Mouse (Mus musculus) splenic B cell, adult 2 months (primary cell): ENCODE data around the gene Mtmr4.
A peak's percentile ranks its signal among the peaks of the same experiment; 100 is the strongest.

ENCODE experiments used
- DNase-seq: peaks from one replicate; pipeline ENCODE4 v3.0.0-alpha.2; 2011; ENCODE audit warnings: low read depth, low spot score
- H3K27me3 ChIP-seq: 2 replicates; pipeline ENCODE4 v1.6.1; 2012; ENCODE audit warnings: mild to moderate bottlenecking, low read length, moderate library complexity, mixed read lengths; ENCODE audit not compliant: control insufficient read depth, poor library complexity, insufficient read depth, severe bottlenecking
- H3K36me3 ChIP-seq: 2 replicates; pipeline ENCODE4 v1.6.1; 2012; ENCODE audit warnings: mild to moderate bottlenecking, low read length, moderate library complexity, mixed read lengths; ENCODE audit not compliant: control insufficient read depth, poor library complexity, insufficient read depth, severe bottlenecking

The Mtmr4 gene

GRCm38 (mm10) chr11:87616790-87617474 is 25.0 kb downstream of the Mtmr4 start, which contains the start of gene Hsf5:
Hsf5 (plus strand) TSS chr11:87617164.
- no peak for DNase-seq
- Histone ChIP-seq H3K36me3 (peaks cover 38% of the 10 kb centered on the region), H3K27me3 (no peaks in the 10 kb centered on the region)

GRCm38 (mm10) chr11:87617606-87618005 is 25.6 kb downstream of the Mtmr4 start:
- no peaks in the 10 kb centered on the region for H3K27me3 ChIP-seq
- no peak for DNase-seq
- H3K36me3 ChIP-seq, result peaks cover 36% of the 10 kb centered on the region

GRCm38 (mm10) chr11:87623160-87623559 is 31.2 kb downstream of the Mtmr4 start:
- Histone ChIP-seq H3K36me3 (peaks cover 7% of the 10 kb centered on the region; the same call in 1 of the 2 replicates), H3K27me3 (no peaks in the 10 kb centered on the region)
- DNase-seq, result no peak

GRCm38 (mm10) chr11:87629859-87630258 is 37.9 kb downstream of the Mtmr4 start:
- DNase-seq, result peak; percentile 72
- Histone ChIP-seq H3K36me3 (no peaks in the 10 kb centered on the region), H3K27me3 (no peaks in the 10 kb centered on the region)

- no peak for DNase-seq
- no peaks in the 10 kb centered on the region for H3K27me3 ChIP-seq
- no peaks in the 10 kb centered on the region for H3K36me3 ChIP-seq
Observed at GRCm38 (mm10) chr11:87638793-87639192, 46.8 kb downstream of the Mtmr4 start.

GRCm38 (mm10) chr11:87639206-87639605 is 47.2 kb downstream of the Mtmr4 start:
- Histone ChIP-seq H3K27me3 (no peaks in the 10 kb centered on the region), H3K36me3 (no peaks in the 10 kb centered on the region)
- DNase-seq, result peak; percentile 58

- H3K27me3 ChIP-seq, result no peaks in the 10 kb centered on the region
- H3K36me3 ChIP-seq, result no peaks in the 10 kb centered on the region
- DNase-seq, result no peak
Observed at GRCm38 (mm10) chr11:87642865-87643264, 50.9 kb downstream of the Mtmr4 start.

- DNase-seq, result no peak
- H3K27me3 ChIP-seq, result no peaks in the 10 kb centered on the region
- no peaks in the 10 kb centered on the region for H3K36me3 ChIP-seq
Observed at GRCm38 (mm10) chr11:87654693-87655092, 62.7 kb downstream of the Mtmr4 start.

- Histone ChIP-seq H3K27me3 (no peaks in the 10 kb centered on the region), H3K36me3 (no peaks in the 10 kb centered on the region)
- DNase-seq, result no peak
Observed at GRCm38 (mm10) chr11:87659216-87659615, 67.3 kb downstream of the Mtmr4 start.

GRCm38 (mm10) chr11:87662407-87662806 is 70.4 kb downstream of the Mtmr4 start, which contains the start of gene Rnf43:
Rnf43 (plus strand) TSS chr11:87662722.
- Histone ChIP-seq H3K27me3 (no peaks in the 10 kb centered on the region), H3K36me3 (no peaks in the 10 kb centered on the region)
- DNase-seq, result peak; percentile 95

GRCm38 (mm10) chr11:87662822-87663221 is 70.9 kb downstream of the Mtmr4 start:
- Histone ChIP-seq H3K27me3 (no peaks in the 10 kb centered on the region), H3K36me3 (no peaks in the 10 kb centered on the region)
- DNase-seq, result no peak

- no peaks in the 10 kb centered on the region for H3K27me3 ChIP-seq
- no peaks in the 10 kb centered on the region for H3K36me3 ChIP-seq
Observed at GRCm38 (mm10) chr11:87663948-87664347, 72.0 kb downstream of the Mtmr4 start.

GRCm38 (mm10) chr11:87664521-87664920 is 72.6 kb downstream of the Mtmr4 start:
- H3K27me3 ChIP-seq, result no peaks in the 10 kb centered on the region
- no peaks in the 10 kb centered on the region for H3K36me3 ChIP-seq
- DNase-seq, result no peak

More at GRCm38 (mm10) chr11:87663948-87664347, 72.0 kb downstream of the Mtmr4 start:
- DNase-seq, result no peak

GRCm38 (mm10) chr11:87665224-87665623 is 73.3 kb downstream of the Mtmr4 start:
- DNase-seq, result no peak
- Histone ChIP-seq H3K36me3 (no peaks in the 10 kb centered on the region), H3K27me3 (no peaks in the 10 kb centered on the region)

GRCm38 (mm10) chr11:87665658-87666057 is 73.7 kb downstream of the Mtmr4 start:
- no peaks in the 10 kb centered on the region for H3K36me3 ChIP-seq
- no peaks in the 10 kb centered on the region for H3K27me3 ChIP-seq
- no peak for DNase-seq
